Mouse (Mus musculus) mesoderm, embryonic 11.5 days (tissue): ENCODE data around the gene Wdr73.

Experiments
- DNase-seq: peaks from one replicate; pipeline ENCODE4 v3.0.0-alpha.2; 2012; ENCODE audit warnings: low read depth, low spot score

Gene Wdr73

GRCm38 (mm10) chr7:80855316-80855715 lies 45.8 kb downstream of the Wdr73 start:
- no peak for DNase-seq

GRCm38 (mm10) chr7:80853218-80853617 lies 47.9 kb downstream of the Wdr73 start:
- DNase-seq, result no peak

- no peak for DNase-seq
Observed at GRCm38 (mm10) chr7:80850520-80850919, 50.5 kb downstream of the Wdr73 start.

DNA sequence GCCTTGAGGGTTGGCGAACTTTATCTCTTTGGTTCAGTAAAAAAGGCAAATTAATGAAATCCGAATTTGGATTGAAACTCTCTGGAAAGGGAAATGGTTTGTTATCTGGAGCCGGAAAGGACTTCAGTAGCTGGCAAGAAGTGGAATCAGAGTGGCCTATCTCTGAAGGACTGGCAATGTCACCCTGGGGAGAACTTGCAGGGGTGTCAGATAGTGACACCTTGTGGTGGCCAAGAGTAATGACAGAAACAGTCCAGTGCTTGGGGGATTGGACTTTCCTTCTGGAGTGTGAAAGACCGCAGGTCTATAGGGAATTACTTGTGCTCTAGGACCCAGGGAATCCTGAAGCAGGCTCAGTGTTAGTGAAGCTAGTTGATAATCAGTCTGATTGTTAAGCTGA lies 51.4 kb downstream of the Wdr73 start:
- DNase-seq, result peak; percentile 82

DNA sequence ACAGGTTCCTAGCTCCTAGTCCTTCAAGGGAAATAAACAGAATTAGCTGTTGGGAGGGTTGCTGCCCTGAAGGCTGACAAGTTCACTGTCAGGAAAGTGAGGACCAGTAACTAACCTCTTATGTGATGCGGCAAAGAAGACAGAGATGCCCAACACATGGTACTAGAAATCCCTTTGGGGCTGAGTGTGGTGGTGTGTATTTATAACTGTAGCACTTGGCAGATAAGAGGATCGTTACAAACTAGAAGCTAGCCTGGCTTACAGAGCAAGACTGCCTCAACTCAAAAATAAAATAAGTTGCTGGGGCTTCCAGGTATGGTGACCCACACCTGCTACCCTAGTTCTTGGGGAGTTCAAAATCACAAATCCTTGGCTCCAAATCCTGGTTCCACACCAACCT lies 51.8 kb downstream of the Wdr73 start:
- DNase-seq, result no peak

GRCm38 (mm10) chr7:80846709-80847108 lies 54.4 kb downstream of the Wdr73 start:
- no peak for DNase-seq

GRCm38 (mm10) chr7:80846280-80846678 lies 54.8 kb downstream of the Wdr73 start:
- no peak for DNase-seq

DNA sequence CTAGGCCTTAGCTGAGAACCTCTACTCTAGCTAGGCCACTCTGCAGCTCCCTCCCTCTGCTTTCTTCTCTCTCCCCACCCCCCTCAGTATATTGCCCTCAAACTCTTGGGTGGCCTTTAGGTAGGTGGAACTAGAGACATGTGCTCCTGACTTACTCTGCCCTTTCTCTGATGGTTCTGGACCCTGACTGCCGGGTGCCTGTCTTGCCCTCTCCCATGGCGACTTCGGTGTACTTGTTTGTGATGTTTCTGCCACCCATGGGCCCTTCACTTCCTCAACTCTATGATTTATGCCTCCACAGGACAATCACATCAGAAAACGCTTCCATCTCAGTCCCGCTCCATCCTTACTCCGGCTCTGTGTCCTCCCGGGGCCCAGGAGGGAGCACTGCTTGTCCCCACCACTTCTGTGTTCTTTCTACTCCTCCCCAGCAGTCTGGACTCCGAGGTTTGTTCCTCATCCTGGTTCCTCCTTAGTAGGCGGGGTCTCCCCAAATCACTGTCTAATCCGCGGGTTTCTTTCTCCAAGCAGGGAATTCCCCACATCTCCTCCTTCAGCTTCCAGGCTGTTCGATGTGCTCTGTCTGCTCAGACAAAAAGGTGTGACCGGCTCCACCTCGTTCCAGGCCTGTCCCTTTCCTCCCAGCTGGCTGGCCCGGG lies 55.3 kb downstream of the Wdr73 start:
- no peak for DNase-seq

DNA sequence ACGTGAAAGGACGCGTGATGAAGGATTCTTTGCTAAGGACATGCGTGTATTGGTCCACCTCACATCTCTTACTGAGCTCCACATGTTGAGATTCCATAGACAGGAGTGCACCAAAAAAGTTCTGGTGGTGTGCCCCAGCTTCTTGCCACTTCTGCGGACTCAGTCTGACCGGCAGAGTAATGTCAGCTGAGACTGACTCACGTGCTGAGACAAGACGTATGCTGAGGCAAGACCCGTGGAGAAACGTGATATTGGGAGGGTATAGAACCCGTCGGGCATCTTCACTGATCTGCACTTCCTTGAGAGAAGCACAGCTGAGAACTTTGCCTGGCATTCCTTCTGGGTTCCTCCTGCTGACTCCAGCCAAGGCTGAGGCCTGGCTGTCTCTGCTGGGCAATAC lies 56.4 kb downstream of the Wdr73 start:
- DNase-seq, result no peak

DNA sequence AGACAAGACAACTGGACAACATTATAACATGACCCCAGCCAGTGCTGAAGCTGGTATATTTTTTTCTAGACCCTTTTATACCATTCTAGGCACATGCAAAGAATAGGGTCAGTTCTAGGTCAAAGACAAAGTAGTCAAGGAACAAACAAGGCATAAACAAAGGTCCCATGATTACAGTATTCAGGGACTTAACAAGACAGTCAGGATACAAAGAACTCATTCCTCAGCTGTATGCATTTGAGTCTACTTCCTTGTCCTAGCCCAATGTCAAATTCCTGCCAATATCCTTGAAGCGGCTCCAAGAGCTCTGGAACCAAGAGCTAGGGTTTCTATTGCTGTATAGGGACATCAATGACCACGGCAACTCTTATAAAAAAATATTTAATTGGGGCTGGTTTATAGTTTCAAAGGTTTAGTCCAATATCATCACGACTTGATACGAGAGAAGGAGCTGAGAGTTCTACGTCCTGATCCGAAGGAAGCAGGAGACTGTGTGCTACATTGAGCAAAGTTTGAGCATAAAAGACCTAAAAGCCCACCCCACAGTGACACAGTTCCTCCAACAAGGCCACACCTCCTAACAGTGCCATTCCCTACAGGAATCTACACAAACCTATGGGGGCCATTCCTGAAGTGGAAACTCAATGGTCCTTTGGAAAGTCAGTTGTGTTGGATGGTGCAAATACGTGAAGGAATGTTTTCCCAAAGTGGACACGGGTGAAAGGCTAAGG lies 57.0 kb downstream of the Wdr73 start:
- no peak for DNase-seq

- DNase-seq, result no peak
Observed at GRCm38 (mm10) chr7:80843176-80843575, 57.9 kb downstream of the Wdr73 start.

DNA sequence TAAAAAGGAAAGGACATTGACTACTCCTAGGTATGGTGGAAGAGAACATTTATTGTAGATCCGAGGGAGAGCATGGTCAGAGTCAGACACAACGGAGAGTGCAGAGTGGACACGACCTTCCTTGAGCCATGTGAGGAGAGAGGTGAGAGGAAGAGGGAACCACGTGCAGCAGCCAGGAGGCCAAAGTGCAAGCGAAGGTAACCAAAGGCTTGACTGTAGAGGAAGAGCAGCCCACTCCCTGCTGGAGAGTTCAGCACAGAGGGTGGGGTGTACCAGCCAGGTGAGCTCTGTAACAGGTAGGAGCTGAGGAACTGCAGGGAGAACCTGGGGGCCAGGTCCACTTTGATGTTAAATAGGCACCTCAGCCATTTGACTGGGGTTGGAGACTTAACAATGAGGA lies 58.9 kb downstream of the Wdr73 start:
- DNase-seq, result no peak

- DNase-seq, result no peak
Observed at GRCm38 (mm10) chr7:80840937-80841336, 60.1 kb downstream of the Wdr73 start.
